Mouse (Mus musculus) liver, embryonic 16.5 days (tissue): ENCODE results near the gene Cd300ld5. TPM values are rescaled to one million over a fixed set of nuclear protein-coding genes. Genes with fewer than 3 reads are reported as not detected.

Experiments
- ATAC-seq: fragments of 200-750 bp; cut with Nextera tagmentation; 2 replicates; pipeline ENCODE4 v1.8.0; 2017; ENCODE audit warnings: low read depth, mild to moderate bottlenecking, moderate number of reproducible peaks, moderate library complexity
- H3K27ac ChIP-seq: fragments of 300-500 bp; sonication (generic); 2 replicates; pipeline ENCODE4 v1.5.1; 2014; ENCODE audit warnings: mild to moderate bottlenecking, low read length
- H3K27me3 ChIP-seq: fragments of 300-500 bp; sonication (generic); 2 replicates; pipeline ENCODE4 v1.6.1; 2014; ENCODE audit warnings: low read depth, low read length, mixed read lengths; ENCODE audit not compliant: control insufficient read depth, insufficient read depth
- H3K36me3 ChIP-seq: fragments of 300-500 bp; sonication (generic); 2 replicates; pipeline ENCODE4 v1.6.1; 2014; ENCODE audit warnings: mild to moderate bottlenecking; ENCODE audit not compliant: control insufficient read depth, insufficient read depth
- H3K4me1 ChIP-seq: fragments of 300-500 bp; sonication (generic); 2 replicates; pipeline ENCODE4 v1.6.1; 2014; ENCODE audit warnings: low read depth, low read length, mixed read lengths; ENCODE audit not compliant: control insufficient read depth
- H3K4me2 ChIP-seq: fragments of 300-500 bp; sonication (generic); 2 replicates; pipeline ENCODE4 v1.6.1; 2014; ENCODE audit warnings: low read depth, low read length, mixed read lengths
- H3K4me3 ChIP-seq: fragments of 300-500 bp; sonication (generic); 2 replicates; pipeline ENCODE4 v1.5.1; 2014; ENCODE audit warnings: low read depth, mild to moderate bottlenecking, low read length
- H3K9ac ChIP-seq: fragments of 300-500 bp; sonication (generic); 2 replicates; pipeline ENCODE4 v1.6.1; 2014; ENCODE audit warnings: low read depth, low read length
- H3K9me3 ChIP-seq: fragments of 300-500 bp; sonication (generic); replicated peaks from 2 replicates; pipeline ENCODE4 v1.6.1; 2016; ENCODE audit warnings: low read length; ENCODE audit not compliant: control insufficient read depth
- WGBS: fragments of 180-500 bp; shearing (Covaris S2); extraction: QIAGEN DNeasy Blood & Tissue Kit; methylation state at CpG from one replicate; pipeline ENCODE4 v1.1.7; 2014; ENCODE audit not compliant: insufficient replicate concordance; 5-methylcytosine and 5-hydroxymethylcytosine counted together
- polyA plus RNA-seq: library from polyadenylated mRNA; unstranded; fragments of >200 nt; fragmentation: Nextera tagmentation; extraction: Ambion mirVana; gene quantifications from 2 replicates; pipeline ENCODE4 v1.2.1, GENCODE M21; 2015

Cd300ld5 gene
- polyA plus RNA-seq, 1 experiment from 2014 or later: not detected

GRCm38 (mm10) chr11:115001474-115002040 lies 36.0 kb downstream of the Cd300ld5 start, which contains the start of gene Cd300c2:
Cd300c2 (minus strand) TSS chr11:115001880.
- Histone ChIP-seq H3K4me1 (no peaks in the 10 kb centered on the region), H3K9ac (no peak within 1 kb of the TSS), H3K4me3 (no peak within 1 kb of the TSS; the same call in 1 of the 2 replicates), H3K27ac (no peak within 1 kb of the TSS), H3K9me3 (no peaks in the 10 kb centered on the region), H3K36me3 (no peaks in the 10 kb centered on the region), H3K4me2 (no peak within 1 kb of the TSS), H3K27me3 (no peaks in the 10 kb centered on the region)
- 28% methylated on average over 7 of the region's 7 CpGs for WGBS
- no peak for ATAC-seq

- no peak within 1 kb of the TSS for H3K4me3 ChIP-seq
- WGBS: 19% methylated on average over 4 of the region's 4 CpGs
- H3K9me3 ChIP-seq: no peaks in the 10 kb centered on the region
- H3K4me1 ChIP-seq: no peaks in the 10 kb centered on the region
- H3K36me3 ChIP-seq: no peaks in the 10 kb centered on the region
- H3K4me2 ChIP-seq: no peak within 1 kb of the TSS
- no peak within 1 kb of the TSS for H3K27ac ChIP-seq
- no peak within 1 kb of the TSS for H3K9ac ChIP-seq
- no peaks in the 10 kb centered on the region for H3K27me3 ChIP-seq
- ATAC-seq: no peak
Measured at GRCm38 (mm10) chr11:114989793-114990192, 47.8 kb downstream of the Cd300ld5 start, which contains the start of gene Cd300ld. Cd300ld (minus strand) TSS chr11:114989922.

- WGBS: 52% methylated on average over 4 of the region's 4 CpGs
- no peaks in the 10 kb centered on the region for H3K9me3 ChIP-seq
- ATAC-seq: no peak
- no peak overlapping the region for H3K9ac ChIP-seq
- H3K4me2 ChIP-seq: no peak overlapping the region
- H3K4me1 ChIP-seq: no peaks in the 10 kb centered on the region
- H3K27ac ChIP-seq: no peak overlapping the region
- no peaks in the 10 kb centered on the region for H3K27me3 ChIP-seq
- no peak overlapping the region for H3K4me3 ChIP-seq
- no peaks in the 10 kb centered on the region for H3K36me3 ChIP-seq
Measured at GRCm38 (mm10) chr11:114981866-114982265, 55.7 kb downstream of the Cd300ld5 start.

Other genes with a start within 250 kb of the Cd300ld5 start
- gene Btbd17, start 241.8 kb downstream of the Cd300ld5 start, polyA plus RNA-seq: not detected in 2 replicates
- not detected in 2 replicates for gene Gpr142, start 238.8 kb downstream of the Cd300ld5 start, polyA plus RNA-seq
- gene Gprc5c, start 186.6 kb downstream of the Cd300ld5 start, polyA plus RNA-seq: 19.5 and 20.2 TPM in 2 replicates
- gene Cd300a, start 147.7 kb downstream of the Cd300ld5 start, polyA plus RNA-seq: 5.9 and 6.2 TPM in 2 replicates
- gene Cd300lb, start 103.4 kb downstream of the Cd300ld5 start, polyA plus RNA-seq: 1.5 and 1.9 TPM in 2 replicates
- gene Cd300c, start 68.6 kb downstream of the Cd300ld5 start, polyA plus RNA-seq: 0.14 TPM in 1 of 2 replicates, not detected in the other
- gene Cd300ld, start 47.8 kb downstream of the Cd300ld5 start, polyA plus RNA-seq: 0.97 and 1.3 TPM in 2 replicates
- 9.8 and 11.1 TPM in 2 replicates for gene Cd300c2, start 35.9 kb downstream of the Cd300ld5 start, polyA plus RNA-seq
- not detected in 2 replicates for gene Cd300ld2, start 21.6 kb downstream of the Cd300ld5 start, polyA plus RNA-seq
- gene Cd300ld4, start 10.8 kb downstream of the Cd300ld5 start, polyA plus RNA-seq: not detected in 2 replicates
- not detected in 2 replicates for gene Cd300ld3, start 10.6 kb upstream of the Cd300ld5 start, polyA plus RNA-seq
- gene Cd300e, start 24.4 kb upstream of the Cd300ld5 start, polyA plus RNA-seq: 0.46 and 0.79 TPM in 2 replicates
- 2.3 and 2.4 TPM in 2 replicates for gene Rab37, start 53.7 kb upstream of the Cd300ld5 start, polyA plus RNA-seq
- gene Cd300lf, start 96.2 kb upstream of the Cd300ld5 start, polyA plus RNA-seq: 4.0 and 5.5 TPM in 2 replicates
- gene Slc9a3r1, start 125.6 kb upstream of the Cd300ld5 start, polyA plus RNA-seq: 78.8 and 88.7 TPM in 2 replicates
- 5.9 and 6.4 TPM in 2 replicates for gene Tmem104, start 149.7 kb upstream of the Cd300ld5 start, polyA plus RNA-seq
- gene Nat9, start 150.1 kb upstream of the Cd300ld5 start, polyA plus RNA-seq: 12.7 TPM in 2 replicates
- gene Grin2c, start 229.5 kb upstream of the Cd300ld5 start, polyA plus RNA-seq: 0.05 and 0.09 TPM in 2 replicates
- 19.5 and 21.7 TPM in 2 replicates for gene Fdxr, start 239.3 kb upstream of the Cd300ld5 start, polyA plus RNA-seq